Mouse (Mus musculus): ENCODE measurements around the gene Kdf1.

DNA sequence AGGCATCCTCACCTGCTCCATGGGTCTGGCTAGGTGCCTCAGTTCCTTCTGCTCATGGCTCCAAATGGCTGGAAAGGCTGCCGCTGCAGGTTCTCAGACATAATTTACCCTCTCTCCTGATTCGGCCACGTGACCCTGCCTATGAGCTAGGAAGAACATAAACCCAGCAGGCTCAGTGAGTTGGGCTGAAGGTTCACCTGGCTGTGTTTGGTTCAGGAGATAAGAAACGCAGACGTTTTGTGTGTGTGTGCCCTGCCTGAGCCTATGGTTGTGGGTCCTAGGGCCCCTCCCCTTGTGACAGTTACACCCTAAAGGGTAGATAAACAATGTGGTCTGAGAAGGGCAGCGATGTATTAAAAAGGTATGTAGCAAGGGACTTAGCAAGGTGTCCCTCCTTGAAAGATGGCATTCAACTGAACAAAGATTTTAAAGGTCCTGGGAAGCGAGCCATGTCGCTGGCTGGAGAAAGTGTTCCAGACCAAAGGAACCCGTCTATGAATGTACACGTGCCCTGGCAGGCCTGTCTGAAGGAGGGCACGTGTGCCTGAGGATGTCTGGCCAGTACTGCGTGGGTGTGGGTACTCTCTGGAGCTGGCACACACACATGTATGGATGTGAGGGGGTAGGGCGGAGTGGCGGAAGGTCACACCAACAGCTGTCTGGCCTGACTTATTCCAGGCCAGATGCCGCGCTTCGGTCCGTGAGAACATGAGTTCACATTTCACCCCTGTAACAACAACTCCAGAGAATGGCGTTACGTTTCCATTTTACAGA, 30.0 kb upstream of the Kdf1 start:
- TF ChIP-seq POLR2A (IDR thresholded peaks at IDR 0.05; ENCODE audit: extremely low read depth, insufficient read depth, low read length) (no peak), CTCF (IDR thresholded peaks at IDR 0.05; ENCODE audit: extremely low read depth, insufficient read depth, low read length) (no peak)

Measured in cortical plate, adult 2 months (tissue).